Mouse (Mus musculus) CH12.LX (cell line): Measurements from ENCODE around the gene Fam219a.

ENCODE experiments used
- CHD1 ChIP-seq: IDR thresholded peaks from 2 replicates; pipeline ENCODE4 v1.6.1; 2012; ENCODE audit warnings: low read depth, low read length, improper control_type of control experiment, inconsistent platforms
- CTCF ChIP-seq, 2 experiments: IDR thresholded peaks in 1 of 2; conservative IDR thresholded peaks in 1 of 2; 2 replicates each; pipeline ENCODE4 v1.5.1; 2011 to 2012; ENCODE audit warnings: low read depth in 2 of 2, low read length in 2 of 2, improper control_type of control experiment in 1 of 2, inconsistent platforms in 1 of 2, mild to moderate bottlenecking in 1 of 2, moderate library complexity in 1 of 2
- ETS1 ChIP-seq: conservative IDR thresholded peaks from 2 replicates; pipeline ENCODE4 v1.6.1; 2012; ENCODE audit warnings: low read depth, mild to moderate bottlenecking, inconsistent platforms, low read length, improper control_type of control experiment, moderate library complexity
- GABPA ChIP-seq: IDR thresholded peaks from 2 replicates; pipeline ENCODE4 v1.6.1; 2012; ENCODE audit warnings: low read depth, low read length, improper control_type of control experiment, inconsistent platforms; ENCODE audit not compliant: insufficient replicate concordance
- JUND ChIP-seq: conservative IDR thresholded peaks from 2 replicates; pipeline ENCODE4 v1.6.1; 2011; ENCODE audit warnings: low read depth, low read length, improper control_type of control experiment
- MAFK ChIP-seq: IDR thresholded peaks from 2 replicates; pipeline ENCODE4 v1.6.1; 2011; ENCODE audit warnings: low read length, improper control_type of control experiment; ENCODE audit not compliant: insufficient replicate concordance
- MYC ChIP-seq: IDR thresholded peaks from 2 replicates; pipeline ENCODE4 v1.6.1; 2011; ENCODE audit warnings: low read depth, mild to moderate bottlenecking, improper control_type of control experiment, low read length
- POLR2A ChIP-seq: IDR thresholded peaks from 2 replicates; pipeline ENCODE4 v1.6.1; 2011; ENCODE audit warnings: low read depth, mild to moderate bottlenecking, improper control_type of control experiment, low read length
- TBP ChIP-seq: conservative IDR thresholded peaks from 2 replicates; pipeline ENCODE4 v1.6.1; 2011; ENCODE audit warnings: low read depth, low read length, improper control_type of control experiment
- TCF12 ChIP-seq: IDR thresholded peaks from 2 replicates; pipeline ENCODE4 v1.6.1; 2014; ENCODE audit warnings: low read depth, mild to moderate bottlenecking, inconsistent platforms, low read length, improper control_type of control experiment
- ZC3H11A ChIP-seq: IDR thresholded peaks from 2 replicates; pipeline ENCODE4 v1.6.1; 2012; ENCODE audit warnings: low read depth, mild to moderate bottlenecking, inconsistent platforms, low read length, improper control_type of control experiment

GRCm38 (mm10) chr4:41571490-41571889 is 2.2 kb upstream of the Fam219a start:
- TF ChIP-seq TCF12 (no peak), CHD1 (no peak), CTCF (conservative IDR thresholded peaks at IDR 0.05 in 1 of 2, IDR thresholded peaks at IDR 0.05 in 1 of 2; ENCODE audit: low read depth in 2 of 2, low read length in 2 of 2) (peak in 1 of 2 experiments; percentile 55; a peak in 2 of 4 replicates), ETS1 (no peak), ZC3H11A (no peak), MAFK (no peak), MYC (no peak), POLR2A (no peak), GABPA (no peak), JUND (no peak), TBP (no peak)
